Mouse (Mus musculus) CD4-positive, CD25-positive, alpha-beta regulatory T cell, adult 4 months (primary cell): ENCODE data around the gene Faiml. TPM values are rescaled to one million over a fixed set of nuclear protein-coding genes. Genes with fewer than 3 reads are reported as not detected.

Experiments used
- ATAC-seq: one replicate; pipeline ENCODE4 v1.8.0; 2017
- polyA plus RNA-seq, 2 experiments: library from polyadenylated mRNA; unstranded; fragments of 100-300 nt; shearing (Covaris generic); gene quantifications; one replicate each; pipeline ENCODE4 v1.2.1; 2017

The Faiml gene
- not detected for polyA plus RNA-seq

- no peak for ATAC-seq
Observed at GRCm38 (mm10) chr9:99237139-99237538, at the start of gene Faiml. Gene Faiml, minus strand, starts transcription at chr9:99237239.

GRCm38 (mm10) chr9:99258891-99259290 is 21.9 kb upstream of the Faiml start:
- ATAC-seq, result no peak

- ATAC-seq, result no peak
Observed at GRCm38 (mm10) chr9:99256821-99257220, 19.8 kb upstream of the Faiml start.

GRCm38 (mm10) chr9:99256206-99256605 is 19.2 kb upstream of the Faiml start:
- no peak for ATAC-seq

GRCm38 (mm10) chr9:99253861-99254260 is 16.8 kb upstream of the Faiml start:
- ATAC-seq, result no peak

GRCm38 (mm10) chr9:99248906-99249305 is 11.9 kb upstream of the Faiml start:
- ATAC-seq, result no peak

- no peak for ATAC-seq
Observed at GRCm38 (mm10) chr9:99248304-99248703, 11.3 kb upstream of the Faiml start.

GRCm38 (mm10) chr9:99243895-99244293 is 6.9 kb upstream of the Faiml start:
- no peak for ATAC-seq

GRCm38 (mm10) chr9:99243190-99243894 is 6.3 kb upstream of the Faiml start, which contains the start of gene Cep70:
Gene Cep70, plus strand, starts transcription at chr9:99243367.
- peak; percentile 91 for ATAC-seq

- ATAC-seq, result peak; percentile 10
Observed at GRCm38 (mm10) chr9:99242533-99243189, 5.6 kb upstream of the Faiml start.

GRCm38 (mm10) chr9:99242035-99242434 is 5.0 kb upstream of the Faiml start:
- ATAC-seq, result no peak

- ATAC-seq, result no peak
Observed at GRCm38 (mm10) chr9:99240571-99240970, 3.5 kb upstream of the Faiml start.

GRCm38 (mm10) chr9:99239256-99239655 is 2.2 kb upstream of the Faiml start:
- ATAC-seq, result no peak

GRCm38 (mm10) chr9:99238276-99238675 is 1.2 kb upstream of the Faiml start:
- no peak for ATAC-seq

- no peak for ATAC-seq
Observed at GRCm38 (mm10) chr9:99229450-99229849, 7.6 kb downstream of the Faiml start.

- ATAC-seq, result no peak
Observed at GRCm38 (mm10) chr9:99224583-99224982, 12.5 kb downstream of the Faiml start.

- no peak for ATAC-seq
Observed at GRCm38 (mm10) chr9:99221636-99222035, 15.4 kb downstream of the Faiml start.

GRCm38 (mm10) chr9:99217999-99218719 is 18.9 kb downstream of the Faiml start:
- ATAC-seq, result no peak

- no peak for ATAC-seq
Observed at GRCm38 (mm10) chr9:99216182-99216581, 20.9 kb downstream of the Faiml start.

GRCm38 (mm10) chr9:99212643-99213042 is 24.4 kb downstream of the Faiml start:
- ATAC-seq, result no peak

GRCm38 (mm10) chr9:99183043-99183670 is 53.9 kb downstream of the Faiml start:
- ATAC-seq, result no peak

- no peak for ATAC-seq
Observed at GRCm38 (mm10) chr9:99182121-99182520, 54.9 kb downstream of the Faiml start.

GRCm38 (mm10) chr9:99180272-99180671 is 56.8 kb downstream of the Faiml start:
- no peak for ATAC-seq
